Mouse (Mus musculus): ENCODE data around the gene 0610009B22Rik. TPM values are rescaled to one million over a fixed set of nuclear protein-coding genes. Genes with fewer than 3 reads are reported as not detected.
"Not testable (repeated sequence)": the region's sequence is repeated elsewhere in the genome, so short reads cannot be mapped to it uniquely, and the experiment has no call there.

0610009B22Rik gene
- polyA plus RNA-seq, 1 experiment from 2014 or later = 88.7 TPM

DNA sequence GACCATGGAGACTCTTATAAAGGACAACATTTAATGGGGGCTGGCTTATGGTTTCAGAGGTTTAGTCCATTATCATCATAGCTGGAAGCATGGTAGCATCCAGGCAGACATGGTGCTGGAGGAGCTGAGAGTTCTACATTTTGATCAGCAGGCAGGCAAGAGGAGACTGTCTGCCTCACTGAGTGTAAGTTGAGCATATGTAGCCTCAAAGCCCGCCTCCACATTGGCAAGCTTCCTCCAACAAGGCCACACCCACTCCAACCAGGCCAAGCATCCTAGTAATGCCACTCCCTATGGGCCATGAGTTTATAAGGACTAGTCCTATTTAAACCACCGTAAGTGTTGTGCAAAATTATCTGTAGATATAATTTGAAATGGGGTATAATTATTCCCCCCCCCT lies 17.3 kb downstream of the 0610009B22Rik start:
- DNase-seq (ENCODE audit: low spot score) (no peak), ATAC-seq (ENCODE audit: insufficient read depth, low FRiP score, low TSS enrichment) (no peak)
- Histone ChIP-seq H3K4me2 (ENCODE audit: low read depth) (no peak overlapping the region), H3K9me3 (ENCODE audit: control insufficient read depth, low read length) (no peaks in the 10 kb centered on the region), H3K27ac (ENCODE audit: low read depth, low read length) (no peak overlapping the region), H3K9ac (ENCODE audit: low read length) (no peak overlapping the region), H3K4me3 (ENCODE audit: low read depth, low read length) (no peak overlapping the region), H3K36me3 (ENCODE audit: control insufficient read depth, insufficient read depth, low read length) (no peaks in the 10 kb centered on the region), H3K4me1 (ENCODE audit: control insufficient read depth, insufficient read depth, low read length) (no peaks in the 10 kb centered on the region), H3K27me3 (ENCODE audit: control insufficient read depth, insufficient read depth, low read length) (no peaks in the 10 kb centered on the region)
- WGBS = 70% methylated on average over 2 of the region's 2 CpGs

DNA sequence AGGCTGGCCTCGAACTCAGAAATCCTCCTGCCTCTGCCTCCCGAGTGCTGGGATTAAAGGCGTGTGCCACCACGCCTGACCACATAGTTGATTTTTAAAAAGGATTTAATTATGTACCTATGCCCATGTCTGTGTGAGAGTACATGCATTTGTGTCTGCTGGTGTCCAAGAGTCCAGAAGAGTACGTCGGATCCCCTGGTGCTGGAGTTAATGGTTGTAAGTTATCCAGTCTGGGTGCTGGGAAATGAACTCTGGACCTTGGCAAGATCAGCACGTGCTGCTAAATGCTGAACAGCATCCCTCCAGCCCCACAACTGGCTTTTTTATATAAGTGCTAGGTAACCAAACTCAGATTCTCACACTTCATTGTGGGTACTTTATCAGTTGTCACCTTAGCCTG lies 17.8 kb downstream of the 0610009B22Rik start:
- H3K4me3 ChIP-seq (ENCODE audit: low read depth, low read length) = no peak overlapping the region
- no peak overlapping the region for H3K9ac ChIP-seq (ENCODE audit: low read length)
- H3K9me3 ChIP-seq (ENCODE audit: control insufficient read depth, low read length) = no peaks in the 10 kb centered on the region
- no peak overlapping the region for H3K27ac ChIP-seq (ENCODE audit: low read depth, low read length)
- H3K36me3 ChIP-seq (ENCODE audit: control insufficient read depth, insufficient read depth, low read length) = no peaks in the 10 kb centered on the region
- no peak for DNase-seq (ENCODE audit: low spot score)
- no peaks in the 10 kb centered on the region for H3K27me3 ChIP-seq (ENCODE audit: control insufficient read depth, insufficient read depth, low read length)
- 93% methylated on average over 7 of the region's 7 CpGs for WGBS
- no peak overlapping the region for H3K4me2 ChIP-seq (ENCODE audit: low read depth)
- no peak for ATAC-seq (ENCODE audit: insufficient read depth, low FRiP score, low TSS enrichment)
- H3K4me1 ChIP-seq (ENCODE audit: control insufficient read depth, insufficient read depth, low read length) = no peaks in the 10 kb centered on the region

DNA sequence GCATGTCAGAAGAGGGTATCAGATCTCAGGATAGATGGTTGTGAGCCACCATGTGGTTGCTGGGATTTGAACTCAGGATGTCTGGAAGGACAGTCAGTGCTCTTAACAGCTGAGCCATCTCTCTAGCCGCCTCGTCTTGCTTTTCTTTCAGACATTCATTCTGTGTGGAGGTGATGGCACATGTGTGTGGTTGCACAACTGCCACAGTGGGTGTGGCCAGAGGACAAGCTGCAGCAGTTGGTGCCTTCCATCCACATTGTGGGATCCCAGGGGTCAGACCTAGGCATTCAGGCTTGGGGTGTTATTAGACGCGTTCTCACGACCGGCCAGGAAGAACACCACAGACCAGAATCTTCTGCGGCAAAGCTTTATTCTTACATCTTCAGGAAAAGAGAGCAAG lies 23.9 kb downstream of the 0610009B22Rik start:
- H3K4me1 ChIP-seq (ENCODE audit: control insufficient read depth, insufficient read depth, low read length); H3K4me2 ChIP-seq (ENCODE audit: low read depth); H3K9ac ChIP-seq (ENCODE audit: low read length); ATAC-seq (ENCODE audit: insufficient read depth, low FRiP score, low TSS enrichment); H3K36me3 ChIP-seq (ENCODE audit: control insufficient read depth, insufficient read depth, low read length); DNase-seq (ENCODE audit: low spot score); H3K27me3 ChIP-seq (ENCODE audit: control insufficient read depth, insufficient read depth, low read length); H3K9me3 ChIP-seq (ENCODE audit: control insufficient read depth, low read length); H3K4me3 ChIP-seq (ENCODE audit: low read depth, low read length); H3K27ac ChIP-seq (ENCODE audit: low read depth, low read length): not testable (repeated sequence)
- 94% methylated on average over 7 of the region's 7 CpGs for WGBS

DNA sequence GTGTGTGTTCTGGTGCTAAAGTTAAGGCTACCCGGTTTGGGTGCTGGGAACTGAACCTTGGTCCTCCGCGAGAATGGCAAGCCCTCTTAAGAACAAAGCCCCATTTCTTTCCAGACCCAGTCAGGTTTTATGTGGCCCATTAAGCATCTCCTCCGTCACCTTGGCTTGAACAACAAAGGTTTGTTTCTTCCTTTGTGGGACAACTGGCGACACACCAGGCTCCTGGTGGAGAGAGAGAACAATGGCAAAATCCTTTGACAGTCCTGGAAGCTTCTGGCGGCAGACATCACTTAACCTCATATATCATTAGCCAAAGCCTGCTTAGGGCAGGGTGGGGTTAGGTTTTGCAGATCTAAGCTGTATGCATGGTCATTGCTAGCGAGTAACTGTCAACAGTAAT lies 26.0 kb downstream of the 0610009B22Rik start:
- DNase-seq (ENCODE audit: low spot score) = no peak
- Histone ChIP-seq H3K27ac (ENCODE audit: low read depth, low read length) (no peak overlapping the region), H3K4me1 (ENCODE audit: control insufficient read depth, insufficient read depth, low read length) (no peaks in the 10 kb centered on the region), H3K27me3 (ENCODE audit: control insufficient read depth, insufficient read depth, low read length) (no peaks in the 10 kb centered on the region), H3K9me3 (ENCODE audit: control insufficient read depth, low read length) (no peaks in the 10 kb centered on the region), H3K4me2 (ENCODE audit: low read depth) (no peak overlapping the region), H3K36me3 (ENCODE audit: control insufficient read depth, insufficient read depth, low read length) (no peaks in the 10 kb centered on the region), H3K4me3 (ENCODE audit: low read depth, low read length) (no peak overlapping the region), H3K9ac (ENCODE audit: low read length) (no peak overlapping the region)
- WGBS = 78% methylated on average over 7 of the region's 7 CpGs
- no peak for ATAC-seq (ENCODE audit: insufficient read depth, low FRiP score, low TSS enrichment)

DNA sequence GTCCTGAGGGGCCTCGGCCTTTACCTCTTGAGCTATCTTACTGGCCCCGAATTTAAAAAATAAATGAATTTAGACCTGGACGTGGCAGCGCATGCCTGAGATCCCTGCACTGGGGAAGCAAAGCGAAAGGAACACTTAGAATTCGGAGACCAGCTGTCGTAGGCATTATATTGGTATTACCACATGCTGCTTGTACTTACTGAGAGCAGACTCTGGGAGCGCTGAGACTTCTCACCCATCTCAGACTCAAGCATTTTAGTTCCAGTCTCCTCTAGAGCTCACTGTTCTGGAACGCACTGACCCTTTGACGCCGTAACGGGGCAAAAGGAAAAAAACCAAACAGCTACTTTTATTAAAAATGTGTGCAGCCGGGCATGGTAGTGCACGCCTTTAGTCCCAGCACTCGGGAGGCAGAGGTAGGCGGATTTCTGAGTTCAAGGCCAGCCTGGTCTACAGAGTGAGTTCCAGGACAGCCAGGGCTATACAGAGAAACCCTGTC lies 26.8 kb downstream of the 0610009B22Rik start:
- Histone ChIP-seq H3K27me3 (ENCODE audit: control insufficient read depth, insufficient read depth, low read length) (no peaks in the 10 kb centered on the region), H3K27ac (ENCODE audit: low read depth, low read length) (no peak overlapping the region), H3K9me3 (ENCODE audit: control insufficient read depth, low read length) (no peaks in the 10 kb centered on the region), H3K36me3 (ENCODE audit: control insufficient read depth, insufficient read depth, low read length) (no peaks in the 10 kb centered on the region), H3K4me3 (ENCODE audit: low read depth, low read length) (no peak overlapping the region), H3K9ac (ENCODE audit: low read length) (no peak overlapping the region), H3K4me2 (ENCODE audit: low read depth) (no peak overlapping the region), H3K4me1 (ENCODE audit: control insufficient read depth, insufficient read depth, low read length) (no peaks in the 10 kb centered on the region)
- ATAC-seq (ENCODE audit: insufficient read depth, low FRiP score, low TSS enrichment) (no peak), DNase-seq (ENCODE audit: low spot score) (no peak)
- WGBS = 85% methylated on average over 16 of the region's 16 CpGs

DNA sequence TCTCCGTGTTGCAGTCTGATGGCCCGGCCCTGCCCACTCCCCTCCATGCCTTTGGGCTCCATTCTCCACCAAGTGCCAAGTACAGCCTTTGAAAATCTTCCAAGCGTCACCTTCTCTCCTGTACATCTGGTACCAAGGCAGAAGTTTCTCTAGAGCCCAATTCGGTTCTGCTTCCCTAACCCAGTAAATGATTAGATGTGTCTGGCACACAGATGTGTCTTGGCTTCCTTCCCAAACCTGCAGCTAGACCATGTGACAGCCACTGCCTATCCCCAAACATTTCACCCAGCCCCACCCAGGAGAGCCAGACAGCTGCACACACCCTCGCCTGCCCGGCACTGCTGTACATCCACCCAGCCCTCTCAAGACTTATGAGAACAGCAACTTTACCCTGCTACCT lies 30.0 kb downstream of the 0610009B22Rik start:
- Histone ChIP-seq H3K4me2 (ENCODE audit: low read depth) (no peak overlapping the region), H3K27me3 (ENCODE audit: control insufficient read depth, insufficient read depth, low read length) (no peaks in the 10 kb centered on the region), H3K9ac (ENCODE audit: low read length) (no peak overlapping the region), H3K27ac (ENCODE audit: low read depth, low read length) (no peak overlapping the region), H3K9me3 (ENCODE audit: control insufficient read depth, low read length) (no peaks in the 10 kb centered on the region), H3K4me3 (ENCODE audit: low read depth, low read length) (no peak overlapping the region), H3K36me3 (ENCODE audit: control insufficient read depth, insufficient read depth, low read length) (no peaks in the 10 kb centered on the region), H3K4me1 (ENCODE audit: control insufficient read depth, insufficient read depth, low read length) (no peaks in the 10 kb centered on the region)
- DNase-seq (ENCODE audit: low spot score) (no peak), ATAC-seq (ENCODE audit: insufficient read depth, low FRiP score, low TSS enrichment) (no peak)
- 64% methylated on average over 6 of the region's 6 CpGs for WGBS

DNA sequence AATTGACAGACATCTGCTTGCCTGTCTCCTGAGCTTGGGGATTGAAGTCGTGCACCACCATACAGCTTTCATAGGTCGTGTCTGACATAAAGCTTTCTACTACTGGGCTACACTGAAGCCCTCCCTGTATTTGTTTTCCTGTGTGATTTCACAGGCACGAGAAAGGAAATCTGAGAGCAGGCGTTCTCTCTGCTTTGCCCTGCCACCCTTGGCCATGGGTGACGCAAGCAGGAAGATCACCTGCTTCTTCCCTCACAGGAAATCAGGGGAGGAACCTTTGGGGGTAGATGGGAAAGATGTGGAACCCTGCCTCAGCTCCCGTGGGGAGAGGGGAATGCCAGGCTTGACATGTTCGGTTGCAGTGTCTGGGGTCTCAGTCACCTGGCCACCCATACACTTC lies 30.4 kb downstream of the 0610009B22Rik start:
- Histone ChIP-seq H3K9ac (ENCODE audit: low read length) (no peak overlapping the region), H3K27me3 (ENCODE audit: control insufficient read depth, insufficient read depth, low read length) (no peaks in the 10 kb centered on the region), H3K4me1 (ENCODE audit: control insufficient read depth, insufficient read depth, low read length) (no peaks in the 10 kb centered on the region), H3K27ac (ENCODE audit: low read depth, low read length) (no peak overlapping the region), H3K9me3 (ENCODE audit: control insufficient read depth, low read length) (no peaks in the 10 kb centered on the region), H3K4me3 (ENCODE audit: low read depth, low read length) (no peak overlapping the region), H3K4me2 (ENCODE audit: low read depth) (no peak overlapping the region), H3K36me3 (ENCODE audit: control insufficient read depth, insufficient read depth, low read length) (no peaks in the 10 kb centered on the region)
- WGBS = 73% methylated on average over 7 of the region's 7 CpGs
- DNase-seq (ENCODE audit: low spot score) = no peak
- ATAC-seq (ENCODE audit: insufficient read depth, low FRiP score, low TSS enrichment) = no peak

DNA sequence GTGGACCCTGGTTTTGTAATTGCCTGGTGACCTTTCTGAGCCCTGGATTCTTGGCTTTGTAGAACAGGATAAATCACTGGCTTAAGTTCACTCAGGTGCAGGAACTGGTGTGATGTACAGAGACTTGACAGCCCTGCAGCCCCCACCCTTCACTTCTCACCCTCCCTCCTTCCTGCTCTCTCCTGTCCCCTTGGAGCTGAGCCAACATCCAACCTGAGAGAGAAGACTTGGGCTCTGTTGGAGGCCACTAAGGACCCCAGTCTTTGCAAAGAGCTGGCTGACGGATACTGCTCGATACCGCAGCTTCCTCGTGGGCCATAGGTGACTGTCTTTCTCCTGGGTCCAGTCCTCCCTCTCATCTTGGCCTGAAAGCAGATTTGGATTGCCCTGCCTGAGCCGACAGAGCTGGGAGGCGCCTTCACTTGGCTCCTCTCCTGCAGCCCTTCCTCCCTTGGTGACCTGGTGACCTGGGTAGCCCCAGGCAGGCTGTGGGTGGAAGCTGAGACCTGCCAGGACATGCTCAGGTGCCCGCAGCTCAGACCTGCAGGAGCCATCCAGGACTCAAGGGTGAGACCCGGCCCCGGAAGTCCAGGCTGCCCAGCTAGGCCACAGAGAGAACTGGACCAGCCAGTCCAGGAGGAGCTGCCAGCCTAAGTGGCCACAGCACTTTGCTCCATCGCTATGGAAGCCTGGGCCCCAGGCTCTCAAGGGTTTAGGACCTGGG lies 31.7 kb downstream of the 0610009B22Rik start:
- ATAC-seq (ENCODE audit: insufficient read depth, low FRiP score, low TSS enrichment) (no peak), DNase-seq (ENCODE audit: low spot score) (no peak)
- no peaks in the 10 kb centered on the region for H3K27me3 ChIP-seq (ENCODE audit: control insufficient read depth, insufficient read depth, low read length)
- H3K4me3 ChIP-seq (ENCODE audit: low read depth, low read length) = no peak overlapping the region
- H3K27ac ChIP-seq (ENCODE audit: low read depth, low read length) = no peak overlapping the region
- H3K4me2 ChIP-seq (ENCODE audit: low read depth) = no peak overlapping the region
- H3K9ac ChIP-seq (ENCODE audit: low read length) = no peak overlapping the region
- WGBS = 86% methylated on average over 10 of the region's 10 CpGs
- no peaks in the 10 kb centered on the region for H3K9me3 ChIP-seq (ENCODE audit: control insufficient read depth, low read length)
- H3K36me3 ChIP-seq (ENCODE audit: control insufficient read depth, insufficient read depth, low read length) = no peaks in the 10 kb centered on the region
- H3K4me1 ChIP-seq (ENCODE audit: control insufficient read depth, insufficient read depth, low read length) = no peaks in the 10 kb centered on the region

DNA sequence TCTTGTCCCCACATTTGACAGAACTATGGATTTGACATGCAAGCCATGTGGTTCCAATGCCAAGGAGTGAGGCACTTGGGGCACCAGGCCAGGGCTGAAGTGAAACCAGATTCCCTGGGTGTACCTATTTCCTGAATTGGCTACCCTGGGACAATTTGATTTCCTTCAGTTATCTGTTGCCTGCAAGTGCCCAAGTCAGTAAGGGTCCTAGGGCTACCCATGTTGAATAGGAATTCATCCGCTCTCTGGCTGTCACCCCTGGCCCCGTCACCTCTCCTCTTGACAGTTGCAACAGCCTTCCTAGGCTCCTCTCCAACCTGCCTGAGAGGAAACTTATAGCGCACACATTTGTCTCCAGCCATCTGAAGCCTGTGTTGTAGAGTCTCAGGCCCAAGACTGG lies 33.8 kb downstream of the 0610009B22Rik start:
- Histone ChIP-seq H3K27ac (ENCODE audit: low read depth, low read length) (no peak overlapping the region), H3K4me1 (ENCODE audit: control insufficient read depth, insufficient read depth, low read length) (peaks cover 4% of the 10 kb centered on the region), H3K27me3 (ENCODE audit: control insufficient read depth, insufficient read depth, low read length) (peaks cover 4% of the 10 kb centered on the region; the same call in 1 of the 2 replicates), H3K36me3 (ENCODE audit: control insufficient read depth, insufficient read depth, low read length) (no peaks in the 10 kb centered on the region), H3K4me3 (ENCODE audit: low read depth, low read length) (no peak overlapping the region), H3K4me2 (ENCODE audit: low read depth) (no peak overlapping the region), H3K9ac (ENCODE audit: low read length) (no peak overlapping the region), H3K9me3 (ENCODE audit: control insufficient read depth, low read length) (no peaks in the 10 kb centered on the region)
- ATAC-seq (ENCODE audit: insufficient read depth, low FRiP score, low TSS enrichment) (no peak), DNase-seq (ENCODE audit: low spot score) (no peak)
- WGBS = 89% methylated on average over 3 of the region's 3 CpGs
